Mouse (Mus musculus): ENCODE measurements around the gene Myo10. TPM values are rescaled to one million over a fixed set of nuclear protein-coding genes. Genes with fewer than 3 reads are reported as not detected.

Myo10 gene
- polyA plus RNA-seq, 1 experiment, result 45.4 TPM

DNA sequence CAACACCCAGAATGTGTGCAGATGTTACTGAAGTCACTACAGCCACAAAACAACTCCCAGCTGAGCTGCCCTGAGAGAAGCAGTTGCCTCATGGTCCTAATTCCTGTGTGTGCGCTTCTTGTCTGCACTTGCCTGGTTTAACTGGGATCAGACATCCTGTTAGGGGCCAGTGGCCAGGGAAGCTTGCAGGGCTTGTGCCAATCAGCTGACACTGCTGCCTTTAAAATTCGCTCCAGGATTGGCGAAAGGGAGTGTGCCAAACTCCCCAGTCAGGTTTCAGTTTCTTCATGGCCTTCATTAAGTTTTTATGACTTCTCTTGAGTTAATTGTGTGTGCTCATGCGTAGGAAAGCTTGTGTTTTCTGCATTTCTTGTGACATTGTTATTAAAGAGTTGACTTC lies 3.1 kb downstream of the Myo10 start:
- Histone ChIP-seq H3K4me3 (ENCODE audit: insufficient read depth, low read depth, low read length) (peak overlapping the region; percentile 8; the same call in 1 of the 2 replicates), H3K27ac (ENCODE audit: insufficient read depth, low read depth, low read length) (peak overlapping the region; percentile 88), H3K4me1 (ENCODE audit: control insufficient read depth, insufficient read depth, low read length) (peaks cover 9% of the 10 kb centered on the region; the same call in 1 of the 2 replicates), H3K27me3 (replicated peaks; ENCODE audit: control insufficient read depth, insufficient read depth, low read length) (no peaks in the 10 kb centered on the region), H3K36me3 (ENCODE audit: control insufficient read depth, insufficient read depth, low read length) (no peaks in the 10 kb centered on the region)
- peak; percentile 93 for DNase-seq
- WGBS, result 13% methylated on average over 4 of the region's 4 CpGs
- no peak for TF ChIP-seq POLR2A (IDR thresholded peaks at IDR 0.05; ENCODE audit: low read depth, low read length)
- TF ChIP-seq CTCF (conservative IDR thresholded peaks at IDR 0.05; ENCODE audit: insufficient read depth, insufficient read length, low read depth, low read length), result no peak

DNA sequence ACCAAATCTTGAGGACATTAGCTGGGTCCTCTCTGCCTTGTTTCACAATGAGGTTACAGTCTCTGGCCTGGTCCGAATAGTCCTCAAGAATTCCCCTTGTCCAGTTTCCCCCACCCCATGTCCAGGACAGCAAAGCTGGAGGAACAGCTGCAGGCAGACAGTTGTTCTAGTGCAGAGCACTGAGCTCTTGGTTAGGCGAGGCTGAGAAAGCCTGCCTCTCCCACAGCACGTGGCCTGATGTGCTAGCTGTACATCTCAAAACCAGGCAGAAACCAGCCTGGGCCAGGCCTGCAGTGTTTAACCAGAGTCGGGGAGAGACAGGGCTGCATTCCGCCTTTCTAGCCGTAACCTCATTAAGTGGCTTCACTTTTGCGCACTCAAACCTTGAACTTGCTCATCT lies 4.7 kb downstream of the Myo10 start:
- H3K36me3 ChIP-seq (ENCODE audit: control insufficient read depth, insufficient read depth, low read length), result no peaks in the 10 kb centered on the region
- H3K4me3 ChIP-seq (ENCODE audit: insufficient read depth, low read depth, low read length), result no peak overlapping the region
- H3K4me1 ChIP-seq (ENCODE audit: control insufficient read depth, insufficient read depth, low read length), result peaks cover 15% of the 10 kb centered on the region
- WGBS, result 63% methylated on average over 7 of the region's 7 CpGs
- no peak for TF ChIP-seq CTCF (conservative IDR thresholded peaks at IDR 0.05; ENCODE audit: insufficient read depth, insufficient read length, low read depth, low read length)
- H3K27ac ChIP-seq (ENCODE audit: insufficient read depth, low read depth, low read length), result no peak overlapping the region
- no peak for DNase-seq
- H3K27me3 ChIP-seq (replicated peaks; ENCODE audit: control insufficient read depth, insufficient read depth, low read length), result no peaks in the 10 kb centered on the region

DNA sequence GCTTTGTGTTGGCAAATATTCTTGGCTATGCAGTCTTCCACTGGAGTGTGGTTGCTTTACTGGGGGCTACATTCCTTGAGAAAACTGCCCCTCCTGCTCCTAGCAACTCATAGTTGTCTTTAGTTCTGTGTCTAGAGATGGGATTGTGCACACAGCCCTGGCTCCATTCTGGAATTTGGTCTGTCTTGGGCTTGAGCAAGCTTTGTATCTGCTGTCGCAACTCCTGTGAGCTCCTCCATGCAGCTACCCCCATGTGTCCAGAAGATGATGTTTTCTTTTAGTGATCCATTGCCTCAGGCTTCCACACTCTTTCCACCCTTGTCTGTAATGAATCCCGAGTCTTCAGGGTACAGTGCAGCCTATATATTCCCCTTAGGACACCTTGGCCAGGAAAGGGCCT lies 5.9 kb downstream of the Myo10 start:
- no peak for DNase-seq
- 77% methylated on average over 2 of the region's 2 CpGs for WGBS
- Histone ChIP-seq H3K4me1 (ENCODE audit: control insufficient read depth, insufficient read depth, low read length) (peaks cover 26% of the 10 kb centered on the region), H3K27ac (ENCODE audit: insufficient read depth, low read depth, low read length) (no peak overlapping the region), H3K27me3 (replicated peaks; ENCODE audit: control insufficient read depth, insufficient read depth, low read length) (no peaks in the 10 kb centered on the region), H3K36me3 (ENCODE audit: control insufficient read depth, insufficient read depth, low read length) (no peaks in the 10 kb centered on the region), H3K4me3 (ENCODE audit: insufficient read depth, low read depth, low read length) (no peak overlapping the region)
- TF ChIP-seq POLR2A (IDR thresholded peaks at IDR 0.05; ENCODE audit: low read depth, low read length) (no peak), CTCF (conservative IDR thresholded peaks at IDR 0.05; ENCODE audit: insufficient read depth, insufficient read length, low read depth, low read length) (no peak)

DNA sequence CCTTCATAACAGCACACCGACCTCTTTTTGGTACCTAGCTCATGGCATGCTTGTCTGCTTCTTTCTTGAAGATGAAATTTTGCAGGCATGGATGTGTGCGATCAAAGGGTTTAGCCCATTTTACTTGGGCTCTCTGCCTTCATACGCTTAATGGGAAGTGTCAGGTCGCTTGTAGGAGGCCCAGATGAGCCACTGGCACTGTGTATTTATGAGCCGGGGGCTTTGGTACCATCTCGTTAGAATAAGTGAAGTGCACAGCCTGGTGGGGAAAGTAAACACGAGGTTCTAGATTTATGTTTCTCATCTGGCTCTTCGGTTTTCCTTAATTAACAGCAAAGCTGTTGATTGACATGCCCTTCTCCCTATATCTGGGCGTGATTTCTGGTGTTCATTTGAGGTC lies 8.4 kb downstream of the Myo10 start:
- Histone ChIP-seq H3K27ac (ENCODE audit: insufficient read depth, low read depth, low read length) (no peak overlapping the region), H3K4me3 (ENCODE audit: insufficient read depth, low read depth, low read length) (no peak overlapping the region), H3K4me1 (ENCODE audit: control insufficient read depth, insufficient read depth, low read length) (peaks cover 39% of the 10 kb centered on the region), H3K36me3 (ENCODE audit: control insufficient read depth, insufficient read depth, low read length) (no peaks in the 10 kb centered on the region), H3K27me3 (replicated peaks; ENCODE audit: control insufficient read depth, insufficient read depth, low read length) (no peaks in the 10 kb centered on the region)
- 68% methylated on average over 9 of the region's 9 CpGs for WGBS
- no peak for DNase-seq
- no peak for TF ChIP-seq POLR2A (IDR thresholded peaks at IDR 0.05; ENCODE audit: low read depth, low read length)
- TF ChIP-seq CTCF (conservative IDR thresholded peaks at IDR 0.05; ENCODE audit: insufficient read depth, insufficient read length, low read depth, low read length), result no peak

DNA sequence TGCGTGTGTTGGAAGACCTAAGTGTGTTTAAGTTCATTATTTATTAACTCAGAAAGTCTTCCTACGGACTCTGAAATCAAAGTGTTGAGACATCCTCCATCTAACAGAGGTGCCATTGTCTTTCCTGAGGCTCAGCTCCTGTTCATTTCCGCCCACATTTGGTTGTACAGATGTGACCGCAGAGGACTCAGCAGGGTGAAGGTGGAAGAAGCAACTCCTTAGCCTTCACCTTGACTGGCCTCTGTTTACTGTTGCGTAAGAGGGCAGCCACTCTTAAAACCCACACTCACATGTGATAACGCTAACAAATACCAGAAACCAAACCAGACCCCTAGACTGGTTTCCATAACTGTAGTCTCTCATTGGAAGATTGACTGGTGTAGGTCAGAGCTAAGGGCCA lies 9.0 kb downstream of the Myo10 start:
- H3K27ac ChIP-seq (ENCODE audit: insufficient read depth, low read depth, low read length), result no peak overlapping the region

DNA sequence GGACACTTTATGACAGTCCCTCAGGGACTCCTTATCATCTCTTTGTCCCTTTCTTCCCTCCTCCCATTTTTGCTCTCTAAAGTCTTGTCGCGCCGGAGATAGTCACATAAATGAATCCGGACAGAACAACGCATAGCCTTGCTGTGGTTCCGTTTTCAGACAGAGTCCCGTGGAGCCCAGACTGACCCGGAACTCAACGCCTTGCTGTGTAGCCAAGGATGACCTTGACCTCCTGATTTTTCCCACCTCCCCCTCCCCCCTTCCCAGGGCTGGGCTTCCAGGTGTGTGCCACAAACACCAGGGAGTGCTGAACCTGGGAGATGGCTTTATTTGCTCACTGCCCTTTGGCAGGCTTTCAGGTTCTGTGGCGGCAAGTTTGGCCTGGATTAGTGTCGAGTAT lies 10.6 kb downstream of the Myo10 start:
- Histone ChIP-seq H3K4me3 (ENCODE audit: insufficient read depth, low read depth, low read length) (no peak overlapping the region), H3K27ac (ENCODE audit: insufficient read depth, low read depth, low read length) (peak overlapping the region; percentile 11; the same call in 1 of the 2 replicates), H3K27me3 (replicated peaks; ENCODE audit: control insufficient read depth, insufficient read depth, low read length) (no peaks in the 10 kb centered on the region), H3K36me3 (ENCODE audit: control insufficient read depth, insufficient read depth, low read length) (no peaks in the 10 kb centered on the region), H3K4me1 (ENCODE audit: control insufficient read depth, insufficient read depth, low read length) (peaks cover 44% of the 10 kb centered on the region)
- WGBS, result 43% methylated on average over 11 of the region's 11 CpGs
- DNase-seq, result peak; percentile 81
- TF ChIP-seq POLR2A (IDR thresholded peaks at IDR 0.05; ENCODE audit: low read depth, low read length) (no peak), CTCF (conservative IDR thresholded peaks at IDR 0.05; ENCODE audit: insufficient read depth, insufficient read length, low read depth, low read length) (no peak; the same call in 1 of the 2 replicates)

More for the DNA sequence above, 9.0 kb downstream of the Myo10 start:
- WGBS, result 69% methylated on average over 6 of the region's 6 CpGs
- H3K4me1 ChIP-seq (ENCODE audit: control insufficient read depth, insufficient read depth, low read length), result peaks cover 41% of the 10 kb centered on the region
- TF ChIP-seq CTCF (conservative IDR thresholded peaks at IDR 0.05; ENCODE audit: insufficient read depth, insufficient read length, low read depth, low read length) (no peak), POLR2A (IDR thresholded peaks at IDR 0.05; ENCODE audit: low read depth, low read length) (no peak)
- DNase-seq, result no peak
- H3K4me3 ChIP-seq (ENCODE audit: insufficient read depth, low read depth, low read length), result no peak overlapping the region
- H3K27me3 ChIP-seq (replicated peaks; ENCODE audit: control insufficient read depth, insufficient read depth, low read length), result no peaks in the 10 kb centered on the region
- H3K36me3 ChIP-seq (ENCODE audit: control insufficient read depth, insufficient read depth, low read length), result no peaks in the 10 kb centered on the region

DNA sequence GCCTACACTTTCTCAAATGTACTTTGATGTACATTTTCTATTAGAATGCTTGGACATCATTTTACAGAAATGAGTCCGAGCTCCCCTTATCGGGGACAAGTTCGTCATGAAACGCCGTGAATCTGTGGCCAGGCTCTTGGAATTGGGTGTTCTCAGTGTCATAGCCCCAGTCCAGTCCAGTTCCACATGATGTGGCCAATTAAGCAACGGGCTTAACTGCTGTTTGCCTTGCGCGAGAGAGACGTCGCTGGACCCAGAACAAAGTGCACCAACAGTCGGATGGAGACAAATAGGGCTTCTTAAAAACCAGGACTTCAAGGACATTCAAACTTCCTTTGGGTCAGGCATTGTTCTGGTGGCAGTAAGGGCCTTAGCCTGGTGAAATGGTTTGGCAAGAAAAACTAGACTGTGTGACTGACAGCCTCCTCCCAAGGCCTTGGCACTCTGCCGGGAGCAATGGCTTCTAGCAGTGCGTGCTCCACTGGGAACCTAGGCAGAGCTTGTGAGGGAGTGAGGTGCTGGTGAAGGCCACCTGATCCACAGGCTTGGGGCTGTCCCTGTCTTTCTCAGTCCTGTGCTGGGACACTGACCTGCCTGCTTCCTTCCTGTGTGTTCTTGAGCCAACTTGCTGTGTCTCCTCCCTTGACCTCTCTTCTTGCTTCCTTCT lies 11.5 kb downstream of the Myo10 start:
- H3K4me3 ChIP-seq (ENCODE audit: insufficient read depth, low read depth, low read length), result no peak overlapping the region
- H3K4me1 ChIP-seq (ENCODE audit: control insufficient read depth, insufficient read depth, low read length), result peaks cover 50% of the 10 kb centered on the region
- 32% methylated on average over 13 of the region's 13 CpGs for WGBS
- peak overlapping the region; percentile 24 for H3K27ac ChIP-seq (ENCODE audit: insufficient read depth, low read depth, low read length)
- no peak for TF ChIP-seq CTCF (conservative IDR thresholded peaks at IDR 0.05; ENCODE audit: insufficient read depth, insufficient read length, low read depth, low read length)
- no peak for TF ChIP-seq POLR2A (IDR thresholded peaks at IDR 0.05; ENCODE audit: low read depth, low read length)
- H3K27me3 ChIP-seq (replicated peaks; ENCODE audit: control insufficient read depth, insufficient read depth, low read length), result no peaks in the 10 kb centered on the region
- no peaks in the 10 kb centered on the region for H3K36me3 ChIP-seq (ENCODE audit: control insufficient read depth, insufficient read depth, low read length)
- DNase-seq, result peak; percentile 90

Measured in kidney, adult 2 months (tissue).